Mouse (Mus musculus) urinary bladder, postnatal 14 days (tissue): ENCODE data around the gene Cmah.

ENCODE experiments used
- DNase-seq: peaks from one replicate; pipeline ENCODE4 v3.0.0; 2021; ENCODE audit warnings: low spot score

The Cmah gene

DNA sequence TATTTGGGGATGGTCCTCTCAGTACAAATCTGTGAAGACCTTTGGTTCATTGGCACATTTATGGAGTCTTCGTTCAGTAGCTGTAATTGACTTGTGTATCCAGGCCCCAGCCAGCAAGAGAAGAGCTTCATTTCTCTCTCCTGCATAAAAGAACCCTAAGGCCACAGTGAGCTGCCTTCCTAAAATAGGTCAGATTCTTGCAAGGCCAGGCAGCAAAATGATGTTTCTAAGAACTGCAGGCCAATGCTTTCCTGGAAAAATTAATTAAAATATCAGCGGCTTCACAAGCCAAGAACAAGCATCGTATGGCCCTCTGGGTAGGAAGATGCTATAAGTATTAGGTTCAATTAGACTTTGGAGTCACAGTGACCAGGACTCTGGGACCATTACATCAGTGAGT, 156.5 kb downstream of the Cmah start:
- no peak for DNase-seq

DNA sequence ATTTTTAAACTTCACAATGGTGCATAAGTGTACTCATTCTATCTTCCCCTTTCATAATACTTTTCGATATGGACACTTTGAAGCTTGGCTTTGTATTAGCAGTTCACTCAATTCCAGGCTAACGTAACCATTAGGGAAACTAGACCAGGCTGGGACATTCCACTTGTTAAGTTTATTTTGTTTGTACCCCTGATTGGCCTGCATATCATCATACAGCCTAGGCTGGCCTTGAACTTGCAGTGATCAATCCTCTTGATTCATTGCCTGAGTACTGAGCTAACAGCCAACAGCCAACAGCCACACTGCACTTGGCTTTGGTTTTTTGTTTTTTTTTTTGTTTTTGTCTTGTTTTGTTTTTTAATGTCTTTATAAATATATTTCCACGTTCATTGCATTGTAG, 157.6 kb downstream of the Cmah start:
- DNase-seq = no peak

DNA sequence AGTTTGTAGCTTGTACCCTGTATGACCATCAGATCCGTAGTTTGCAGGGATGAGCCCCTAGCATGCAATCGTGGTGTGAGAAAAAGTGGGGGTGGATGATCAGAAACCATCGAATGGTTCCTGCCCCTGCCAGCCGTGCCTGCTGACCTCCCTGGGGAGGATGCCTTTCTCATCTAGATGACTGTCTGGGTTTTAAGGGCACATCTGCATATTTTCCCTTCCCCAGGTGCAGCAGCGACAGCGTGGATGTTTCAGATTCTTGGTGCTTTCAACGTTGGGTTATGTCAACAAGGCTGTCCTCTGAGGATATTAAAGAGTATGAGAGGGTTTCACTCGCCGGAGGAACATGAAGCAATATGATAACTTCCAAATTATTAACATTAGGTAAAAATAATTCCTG, 158.8 kb downstream of the Cmah start:
- no peak for DNase-seq

DNA sequence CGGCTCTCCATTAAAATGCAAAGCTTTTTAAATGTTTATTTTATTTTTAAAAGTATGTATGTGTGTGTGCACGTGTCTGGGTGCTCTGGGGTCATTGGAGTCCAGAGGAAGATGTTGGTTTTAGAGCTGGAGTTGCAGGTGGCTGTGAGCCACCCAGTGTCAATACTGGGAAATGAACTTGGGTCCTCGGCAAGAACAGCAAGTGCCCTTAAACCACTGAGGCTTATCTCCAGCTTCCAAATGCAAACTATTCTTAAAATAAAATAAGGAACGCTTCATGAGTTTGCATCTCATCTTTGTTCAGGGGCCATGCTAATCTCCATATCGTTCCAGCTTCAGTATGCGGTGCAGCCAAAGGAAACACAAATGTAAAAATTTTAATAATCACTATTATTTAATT, 159.2 kb downstream of the Cmah start:
- DNase-seq = no peak

DNA sequence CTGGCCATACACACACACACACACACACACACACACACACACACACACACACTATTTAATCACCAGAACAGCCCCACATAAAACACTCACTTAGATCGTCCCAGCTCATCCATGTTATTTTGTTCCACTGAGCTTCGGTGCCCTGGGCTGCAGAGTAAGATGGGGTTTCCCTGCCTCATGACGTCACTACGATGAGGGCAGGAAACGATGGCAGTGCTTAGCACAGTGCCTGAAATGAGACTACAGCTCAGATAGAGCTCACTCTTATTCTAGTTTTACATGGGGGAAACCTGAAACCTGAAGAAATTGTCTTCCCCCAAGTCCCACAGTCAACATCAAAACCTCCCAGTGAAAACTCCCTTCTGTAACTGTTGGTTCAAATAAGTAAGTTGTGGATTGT, 159.9 kb downstream of the Cmah start:
- DNase-seq = no peak

DNA sequence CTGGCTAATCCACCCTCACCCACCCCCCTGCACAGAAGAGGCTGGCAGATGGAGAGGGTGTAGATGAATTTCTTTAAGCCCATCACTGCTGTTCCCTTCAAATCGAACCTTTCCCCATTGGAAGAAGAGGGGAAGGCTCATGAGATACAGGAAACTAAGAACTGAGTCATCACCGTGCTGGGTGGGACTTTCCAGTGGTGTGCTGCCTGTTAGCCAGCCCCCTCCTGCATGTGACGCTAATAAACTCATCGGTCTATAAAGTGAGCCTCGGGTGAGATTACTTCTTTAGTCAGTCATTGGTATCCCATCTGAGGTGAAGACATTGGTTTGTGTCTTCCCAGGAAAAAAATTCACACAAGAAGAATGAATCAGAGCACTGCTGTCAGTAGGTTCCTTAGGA, 160.3 kb downstream of the Cmah start:
- DNase-seq = no peak

DNA sequence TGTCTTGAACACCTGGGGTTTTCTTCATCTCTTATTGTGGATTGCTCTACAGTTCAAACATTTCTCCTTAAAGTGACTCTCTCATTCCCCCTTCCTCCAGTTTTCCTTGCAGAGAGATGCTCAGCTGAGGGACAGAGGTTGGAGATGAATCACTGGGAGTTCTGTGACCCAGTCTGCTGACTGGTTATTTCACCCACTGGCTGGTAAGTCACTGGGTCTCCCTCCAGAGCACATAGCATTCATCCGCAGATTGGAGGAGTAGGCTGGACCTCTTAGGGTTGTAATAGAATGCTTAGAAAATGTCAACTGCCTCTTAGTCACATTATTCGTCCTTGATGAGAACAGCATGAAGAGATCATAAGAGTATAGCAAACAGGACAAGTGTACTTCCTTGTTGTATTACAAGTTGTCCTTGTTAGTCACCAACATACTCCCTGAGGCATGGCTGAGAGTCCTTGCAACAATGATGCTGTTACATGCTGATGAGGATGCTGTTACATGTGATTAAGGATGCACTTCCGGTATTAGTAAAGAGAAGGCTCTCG, 161.4 kb downstream of the Cmah start:
- no peak for DNase-seq

DNA sequence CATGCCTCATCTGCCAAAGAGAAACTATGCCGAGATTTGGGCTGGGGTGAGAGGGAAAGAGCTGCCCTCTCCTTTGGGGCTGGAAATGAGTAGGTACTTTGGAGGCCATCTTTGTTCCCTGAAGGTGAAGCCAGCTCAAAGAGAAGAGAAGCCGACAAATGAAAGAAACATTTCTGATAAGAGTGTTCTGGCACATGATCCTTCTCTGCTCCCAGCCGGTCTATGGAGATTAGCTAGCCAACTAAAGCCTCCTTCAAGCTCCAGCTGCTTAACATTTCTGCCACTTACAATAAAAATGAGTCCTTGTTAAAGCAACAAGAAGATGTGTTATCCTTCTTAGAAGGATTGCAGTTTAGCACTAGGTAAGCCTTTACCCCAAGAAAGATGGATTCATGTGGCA, 162.3 kb downstream of the Cmah start:
- no peak for DNase-seq

DNA sequence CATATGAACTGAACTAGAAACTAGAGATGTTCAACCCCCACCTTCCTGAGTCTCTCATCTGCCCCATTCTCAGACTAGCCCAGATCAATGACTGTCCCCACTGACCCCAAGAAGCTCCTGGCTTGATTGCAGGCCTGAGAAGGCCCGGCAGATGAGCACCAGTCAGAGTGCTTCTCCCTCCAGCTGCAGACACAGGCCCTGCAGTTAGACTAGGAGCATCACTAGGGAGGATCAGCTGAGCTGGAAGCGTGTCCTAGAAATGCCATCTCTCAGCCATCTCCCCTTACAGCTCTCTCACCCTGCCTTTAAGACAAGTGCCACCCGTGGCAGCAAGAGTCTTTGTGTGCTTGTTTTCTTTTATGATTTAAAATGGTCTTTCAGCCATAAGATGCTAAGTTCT, 162.8 kb downstream of the Cmah start:
- DNase-seq = no peak

DNA sequence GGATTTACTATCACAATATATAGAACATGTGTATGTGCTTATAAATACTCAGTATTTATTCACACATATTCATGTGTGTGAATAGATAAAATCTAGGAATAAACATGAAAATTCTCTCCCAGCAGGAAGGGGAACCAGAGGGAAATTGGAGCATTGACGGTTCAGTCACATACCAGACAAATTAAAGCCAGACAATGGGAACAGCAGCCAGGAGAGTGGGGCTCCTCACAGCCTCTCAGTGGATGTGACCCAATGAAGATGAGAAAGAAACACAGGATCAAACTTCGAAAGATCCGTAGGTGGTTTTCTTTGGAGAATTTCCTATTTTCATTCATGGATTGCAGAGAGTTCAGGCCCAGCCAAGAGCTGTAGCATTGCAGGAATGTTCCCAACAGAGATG, 163.9 kb downstream of the Cmah start:
- DNase-seq = no peak

DNA sequence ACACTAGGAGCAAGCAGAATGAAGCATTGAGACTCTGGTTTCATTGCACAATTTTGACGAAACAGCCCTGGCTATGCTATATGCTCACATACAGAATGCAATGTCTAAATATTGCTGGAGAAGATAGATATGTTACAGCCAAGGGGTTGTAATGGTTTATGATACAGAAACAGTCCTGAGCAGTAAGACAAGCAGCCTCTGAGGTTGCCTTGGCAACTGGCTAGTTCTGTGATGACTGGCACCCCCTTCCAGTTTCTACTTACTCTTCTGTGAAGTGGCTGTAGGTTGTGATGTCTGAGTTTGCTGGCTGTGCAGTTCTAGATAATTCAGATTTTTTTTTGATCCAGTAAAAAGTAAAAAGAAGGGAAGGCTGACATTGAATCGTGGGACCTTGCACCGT, 166.6 kb downstream of the Cmah start:
- no peak for DNase-seq

DNA sequence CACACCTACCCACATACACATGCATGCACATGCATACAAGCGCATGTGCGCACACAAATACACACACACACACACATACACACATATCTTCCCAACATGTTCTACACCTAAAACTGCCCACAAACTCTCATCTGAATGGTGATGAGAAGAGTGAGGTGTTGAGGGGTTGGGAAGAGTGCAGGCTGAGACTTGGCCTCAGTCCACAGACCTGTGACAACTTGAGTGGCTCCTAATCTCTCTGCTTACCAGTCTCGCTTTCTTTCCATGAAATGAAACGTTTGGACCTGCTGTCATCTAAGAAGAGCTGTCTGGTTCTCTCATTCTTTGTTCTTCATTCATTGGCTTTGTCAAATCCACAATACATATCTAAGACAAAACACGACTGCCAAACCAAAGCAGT, 169.1 kb downstream of the Cmah start:
- no peak for DNase-seq

DNA sequence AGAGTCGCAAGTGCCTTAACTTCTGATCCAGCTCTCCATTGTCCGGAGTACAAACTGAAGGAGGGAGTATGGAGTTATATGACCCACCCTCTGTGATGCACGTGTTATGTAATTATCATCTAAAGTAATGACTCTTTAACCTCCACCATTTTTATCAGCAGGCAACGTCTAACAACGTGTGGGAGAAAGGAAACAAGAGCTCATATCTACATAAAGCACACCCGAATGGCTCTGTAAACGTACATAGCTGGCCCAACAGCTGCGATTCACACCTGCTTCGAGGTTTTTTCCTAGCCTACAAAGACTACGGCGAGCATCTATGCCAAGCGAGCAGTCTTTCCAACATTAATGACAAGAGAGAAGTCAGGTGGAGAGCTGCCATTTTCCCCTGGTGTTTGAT, 169.8 kb downstream of the Cmah start:
- no peak for DNase-seq

DNA sequence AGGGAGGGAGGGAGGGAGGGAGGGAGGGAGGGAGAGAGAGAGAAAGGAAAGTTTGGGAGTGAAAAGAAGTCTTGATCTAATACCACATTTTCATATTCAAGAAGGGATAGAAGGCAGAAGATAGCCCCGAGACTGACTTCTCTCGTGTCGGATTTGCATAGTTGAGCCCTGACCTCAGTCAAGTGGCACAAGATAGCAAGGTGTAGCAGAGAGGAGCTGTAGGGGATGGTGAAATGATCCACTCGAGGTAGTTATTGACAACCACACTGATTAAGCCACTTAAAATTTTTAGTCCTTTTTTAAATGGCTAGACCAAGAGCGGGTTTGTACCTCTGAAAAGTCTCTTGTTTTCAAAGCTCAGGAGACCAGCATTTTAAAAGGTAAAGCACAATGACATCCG, 171.1 kb downstream of the Cmah start:
- DNase-seq = no peak

DNA sequence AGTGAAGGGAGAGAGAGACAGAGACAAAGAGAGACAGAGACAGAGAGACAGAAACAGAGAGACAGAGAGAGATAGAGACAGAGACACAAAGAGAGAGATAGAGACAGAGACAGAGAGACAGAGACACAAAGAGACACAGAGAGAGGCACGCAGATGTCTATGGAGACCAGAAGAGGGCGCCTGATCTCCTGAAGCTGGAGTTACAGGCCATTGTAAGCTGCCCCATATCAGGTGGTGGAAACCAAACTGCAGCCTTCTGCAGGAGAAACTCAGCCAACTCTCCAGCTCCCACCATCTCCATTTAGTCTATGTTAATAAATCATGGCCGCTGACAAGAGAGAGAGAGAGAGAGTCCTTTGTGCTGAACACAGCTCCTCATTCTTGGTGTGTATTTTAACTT, 172.3 kb downstream of the Cmah start:
- no peak for DNase-seq

DNA sequence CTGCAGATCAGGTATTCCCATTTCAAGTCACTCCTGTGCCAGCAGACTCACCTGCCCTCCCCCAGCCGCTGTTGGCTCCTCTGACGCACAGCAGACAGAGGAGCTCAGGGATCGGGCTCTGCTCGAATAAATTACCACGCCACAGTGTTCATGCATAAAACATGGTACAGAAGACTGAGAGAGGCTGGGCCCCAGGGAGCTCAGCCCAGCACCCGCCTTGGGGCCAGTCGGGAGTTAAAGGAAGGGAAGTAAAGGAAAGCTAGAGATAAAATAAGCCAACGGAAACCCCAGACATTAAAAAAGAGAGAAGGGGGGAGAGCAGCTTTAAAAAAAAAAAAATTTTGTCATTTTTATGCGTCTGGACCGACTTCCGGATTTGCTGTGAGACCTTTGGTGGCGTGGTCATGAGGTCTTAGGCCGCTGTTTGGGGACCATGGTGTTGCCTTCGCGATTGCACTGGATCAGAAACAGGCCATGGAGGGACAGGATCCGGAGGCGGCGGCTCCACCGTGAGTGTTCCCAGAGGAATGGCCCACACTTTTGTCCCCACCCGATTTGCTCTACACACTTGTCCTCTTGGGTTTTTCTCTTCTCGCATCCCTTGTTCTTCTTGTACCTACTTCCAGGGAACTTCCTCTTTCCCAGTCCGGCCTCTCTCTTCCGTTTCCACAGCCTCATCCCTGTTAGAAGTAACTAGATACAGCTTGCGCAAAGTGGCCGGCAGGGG, 174.1 kb downstream of the Cmah start:
- no peak for DNase-seq

DNA sequence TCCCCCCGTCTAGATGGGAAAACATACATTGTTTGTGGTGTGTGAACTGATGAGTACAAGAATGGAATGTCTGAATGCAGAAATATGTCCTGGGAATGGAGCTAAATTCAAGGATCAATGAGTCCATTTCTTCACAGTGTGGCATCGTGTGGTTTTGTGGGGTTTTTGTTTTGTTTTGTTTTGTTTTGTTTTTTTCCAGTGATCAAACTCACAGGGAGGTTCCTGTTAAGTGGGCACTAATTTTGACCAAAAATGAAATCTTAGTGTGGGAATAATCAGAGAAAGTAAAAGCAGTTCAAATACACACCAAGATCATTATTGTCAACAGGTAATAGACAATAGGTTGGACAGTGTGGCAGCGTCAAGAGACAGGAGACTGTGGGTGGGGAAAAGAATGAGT, 174.7 kb downstream of the Cmah start:
- DNase-seq = no peak

DNA sequence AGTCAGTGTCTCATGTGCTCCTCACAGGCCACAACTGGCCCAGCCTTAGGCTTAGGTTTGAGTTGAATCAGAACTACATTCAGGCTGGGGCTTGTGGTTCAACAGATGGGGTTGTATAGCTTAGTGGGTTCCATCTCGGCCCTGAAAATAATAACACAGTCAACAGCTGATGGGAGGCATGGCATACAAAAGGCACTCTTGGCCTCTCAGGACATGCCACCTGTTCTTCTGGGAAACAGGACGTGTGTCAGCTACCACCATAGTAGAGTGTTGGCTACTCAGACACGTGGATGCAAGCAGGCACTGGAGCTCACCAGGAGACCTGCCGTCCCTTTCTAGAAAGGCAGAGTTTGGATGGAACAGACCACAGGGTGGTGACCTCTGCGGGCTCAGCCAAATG, 178.6 kb downstream of the Cmah start:
- DNase-seq = no peak

DNA sequence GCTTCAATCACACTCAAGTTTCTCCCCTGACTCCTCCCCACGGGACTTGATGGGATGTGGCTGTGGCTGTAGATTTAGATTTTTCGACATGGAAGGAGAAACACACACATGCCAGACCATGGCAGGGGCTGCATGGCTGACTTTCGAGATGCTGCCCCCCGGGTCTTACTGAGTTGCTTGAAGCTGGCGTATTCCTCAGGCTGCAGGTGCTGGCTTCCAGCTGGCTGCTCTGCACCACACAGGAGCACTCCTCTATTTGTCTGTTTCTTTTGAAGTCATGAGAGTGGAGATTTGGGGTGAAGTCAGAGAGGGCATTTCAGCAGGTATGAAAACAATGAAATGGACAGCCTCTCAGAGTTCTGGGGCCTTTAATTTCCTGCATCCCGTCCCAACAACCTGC, 180.0 kb downstream of the Cmah start:
- DNase-seq = no peak

DNA sequence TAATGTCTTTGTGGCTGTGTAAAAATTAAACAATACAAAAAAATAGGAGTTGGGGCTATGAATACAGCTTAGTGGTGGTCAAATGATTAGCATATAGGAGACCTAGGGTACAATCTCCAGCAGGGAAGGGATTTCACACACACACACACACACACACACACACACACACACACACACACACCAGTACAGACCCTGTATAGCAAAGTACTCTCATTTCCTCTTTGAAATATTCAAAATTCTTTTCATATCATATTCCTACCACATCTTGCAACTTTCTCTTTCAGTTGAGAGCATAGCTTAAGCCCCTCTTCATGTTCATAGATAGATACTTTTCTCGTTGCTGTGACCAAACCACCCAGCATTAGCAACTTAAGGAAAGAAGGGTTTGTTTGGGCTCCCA, 181.7 kb downstream of the Cmah start:
- no peak for DNase-seq

DNA sequence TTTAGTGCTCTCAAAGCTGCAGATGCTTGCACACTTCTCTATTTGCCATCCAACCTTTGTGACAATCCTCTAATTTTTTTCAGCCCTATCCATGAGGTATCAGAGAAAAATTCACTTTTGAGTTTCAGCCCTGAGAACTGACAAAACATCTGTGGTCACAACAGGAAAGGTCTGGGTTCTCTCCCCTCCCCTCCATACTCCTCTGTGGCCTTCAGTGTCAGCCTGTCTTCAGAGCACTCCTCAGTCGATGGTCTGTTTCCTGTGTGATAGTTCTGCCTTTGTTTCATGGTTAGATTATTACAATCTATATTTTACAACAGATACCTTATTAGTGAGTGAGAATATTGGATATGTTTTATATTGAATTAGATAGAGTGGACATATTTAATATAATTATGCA, 184.2 kb downstream of the Cmah start:
- DNase-seq = no peak

DNA sequence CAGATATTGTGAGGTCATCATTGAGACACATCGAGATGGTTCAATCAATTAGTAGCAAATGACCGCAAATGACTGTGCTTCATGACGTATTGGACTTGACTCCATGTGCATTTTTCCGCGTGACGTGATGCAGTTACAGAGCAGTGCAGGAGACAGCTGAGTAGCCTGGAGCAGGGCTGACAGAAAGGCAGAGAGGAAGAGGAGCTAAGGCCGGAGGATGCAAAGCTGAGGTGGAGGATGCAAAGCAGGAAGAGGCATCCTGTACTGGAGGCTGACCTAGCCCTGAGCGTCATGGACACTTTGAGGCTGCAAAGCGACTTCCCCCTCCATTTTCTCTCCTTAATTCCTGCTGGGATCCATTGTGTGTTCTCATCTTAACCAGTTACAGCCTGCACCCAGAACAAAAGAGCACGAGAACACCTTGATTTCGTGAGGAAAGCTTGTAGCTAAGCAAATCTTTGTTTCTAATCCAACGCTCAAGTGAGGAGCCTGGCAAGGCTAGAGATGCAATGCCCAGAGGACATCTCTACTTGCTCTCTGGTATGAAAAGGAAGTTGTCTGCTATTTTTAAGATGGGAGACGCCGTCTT, 184.8 kb downstream of the Cmah start:
- no peak for DNase-seq

DNA sequence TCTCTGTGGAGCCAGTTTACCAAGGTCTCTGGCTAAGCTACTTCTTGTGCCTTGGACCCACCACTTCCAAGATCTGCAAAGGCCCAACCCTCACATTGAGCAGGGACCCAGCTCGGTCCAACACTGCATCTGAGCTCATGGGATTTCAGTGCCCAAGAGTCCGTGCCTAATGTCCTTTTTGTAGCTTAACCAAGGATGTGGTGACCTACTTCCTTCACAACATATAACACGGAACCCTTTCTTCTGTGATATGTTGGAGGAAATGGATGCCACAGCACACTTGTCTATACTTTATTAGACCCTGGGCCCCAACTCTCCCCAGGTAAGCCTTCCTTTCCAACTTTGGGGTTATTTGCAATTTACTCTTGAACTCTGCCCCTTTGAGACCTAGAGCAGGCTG, 186.5 kb downstream of the Cmah start:
- DNase-seq = no peak

DNA sequence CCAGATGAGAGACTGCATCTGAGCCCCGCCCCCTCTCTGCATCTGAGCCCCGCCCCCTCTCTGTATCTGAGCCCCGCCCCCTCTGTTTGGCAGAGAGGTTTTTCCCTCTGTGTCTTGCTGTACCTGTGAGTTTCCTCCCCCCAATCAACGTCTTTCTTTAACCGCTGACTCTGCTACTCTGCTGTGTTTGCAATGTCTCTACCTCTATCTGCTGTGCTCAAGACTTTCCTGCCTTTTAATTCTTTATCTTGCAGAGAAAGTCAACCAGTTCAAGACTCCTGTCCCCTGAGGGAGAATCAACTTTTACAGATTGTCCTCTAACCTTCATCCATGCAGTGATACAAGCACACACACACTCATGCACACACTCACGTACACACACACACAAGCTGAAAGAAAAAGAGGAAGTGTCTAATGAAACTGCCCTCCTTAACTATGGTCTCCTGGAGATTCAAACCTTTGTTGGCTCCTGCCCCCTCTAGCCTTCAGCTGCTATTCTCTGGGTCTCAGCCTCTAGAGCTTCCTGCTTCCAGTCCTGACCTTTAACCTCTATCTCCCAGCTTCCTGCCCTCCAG, 188.0 kb downstream of the Cmah start:
- no peak for DNase-seq
